Mouse (Mus musculus): ENCODE results near the gene H2al1i.
"Not testable (repeated sequence)": the region's sequence is repeated elsewhere in the genome, so short reads cannot be mapped to it uniquely, and the experiment has no call there.

The H2al1i gene

DNA sequence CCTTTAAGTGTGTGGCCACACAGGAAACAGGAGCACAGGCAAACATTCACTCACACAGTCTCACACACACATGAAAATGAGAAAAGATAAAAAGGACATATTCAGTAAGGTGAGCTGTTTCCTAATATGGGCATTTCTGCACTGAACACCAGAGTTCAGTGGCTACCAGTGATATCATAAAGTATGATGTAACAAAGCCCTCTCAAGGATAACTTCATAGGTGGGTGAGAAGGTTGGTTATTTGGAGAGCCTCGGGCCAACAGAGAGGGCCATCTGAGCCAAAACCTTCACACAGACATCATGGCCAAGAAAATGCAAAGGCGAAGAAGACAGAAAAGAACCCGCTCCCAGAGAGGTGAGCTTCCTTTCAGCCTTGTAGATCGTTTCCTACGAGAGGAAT lies at the start of gene H2al1i:
TSS of gene H2al1i (plus strand) at position 301 of the 400 bp plus-strand sequence.
- not testable (repeated sequence) for DNase-seq (ENCODE audit: low spot score in 2 of 2)

DNA sequence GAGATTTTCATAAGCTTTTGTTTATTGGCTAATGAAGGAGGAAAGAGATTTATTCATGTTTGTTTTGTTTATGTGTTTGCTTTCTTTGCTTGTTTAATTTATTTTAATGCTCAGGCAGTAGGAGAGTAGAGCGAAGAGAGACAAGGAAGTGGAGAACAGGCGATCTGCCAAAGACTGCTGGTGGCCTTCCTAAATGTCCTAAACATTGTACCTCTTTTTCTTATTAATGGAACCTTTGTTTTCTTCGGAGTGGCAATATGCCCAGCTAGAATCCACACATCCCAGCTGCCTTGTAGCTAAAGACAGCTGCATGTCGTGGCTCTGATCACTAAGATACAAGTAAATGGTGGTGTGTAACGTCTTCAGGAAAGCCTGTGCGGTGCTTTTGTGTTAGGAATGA lies 47.4 kb upstream of the H2al1i start:
- no peak for DNase-seq (ENCODE audit: low spot score in 2 of 2)

DNA sequence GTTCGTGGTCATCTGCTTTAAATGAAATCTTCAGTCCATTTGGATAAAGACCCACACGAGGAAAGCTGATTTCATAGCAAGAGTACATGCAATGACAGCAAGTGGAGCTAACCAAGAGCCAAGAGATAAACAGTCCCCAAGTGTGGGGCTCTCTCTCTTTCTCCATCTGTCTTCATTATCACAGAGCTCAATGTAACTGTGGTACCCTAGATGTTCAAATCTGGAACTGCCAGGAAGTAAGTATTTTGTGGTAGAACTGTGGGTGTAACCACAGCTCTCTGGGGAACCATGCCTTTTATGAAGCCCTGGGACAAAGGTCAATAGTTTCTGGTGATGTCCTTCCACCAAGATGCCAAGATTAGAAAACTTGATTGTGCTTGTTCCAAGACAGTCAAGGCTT lies 43.7 kb upstream of the H2al1i start:
- DNase-seq (ENCODE audit: low spot score in 2 of 2), result no peak

DNA sequence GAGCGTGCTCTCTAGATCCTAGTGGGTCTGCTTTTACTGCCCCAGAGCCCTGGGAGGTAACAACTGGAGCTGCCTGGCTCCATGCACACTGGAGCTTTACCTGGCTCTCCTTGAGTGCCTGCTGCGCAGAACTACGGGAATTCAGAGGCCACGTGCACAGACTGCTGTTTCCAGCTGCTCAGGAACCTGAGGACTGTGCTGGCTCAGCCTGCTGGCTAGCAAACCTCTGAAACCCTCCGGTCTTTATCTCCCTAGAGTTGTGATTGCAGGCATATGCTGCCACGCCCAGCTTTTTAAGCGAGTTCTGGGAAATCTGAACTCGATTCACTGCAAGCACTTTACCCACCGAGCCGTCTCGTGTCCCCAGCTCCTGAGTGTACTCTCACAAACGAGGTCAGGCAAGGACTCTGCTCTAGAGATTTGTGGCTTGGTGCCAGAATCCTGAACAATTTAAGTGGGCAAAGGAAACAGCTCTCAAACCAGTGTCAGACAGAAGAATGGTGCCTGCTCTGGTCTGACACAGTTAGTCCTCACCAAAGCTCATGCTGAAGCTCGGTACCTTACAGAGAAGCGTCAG lies 36.1 kb upstream of the H2al1i start:
- DNase-seq (ENCODE audit: low spot score in 2 of 2), result no peak

DNA sequence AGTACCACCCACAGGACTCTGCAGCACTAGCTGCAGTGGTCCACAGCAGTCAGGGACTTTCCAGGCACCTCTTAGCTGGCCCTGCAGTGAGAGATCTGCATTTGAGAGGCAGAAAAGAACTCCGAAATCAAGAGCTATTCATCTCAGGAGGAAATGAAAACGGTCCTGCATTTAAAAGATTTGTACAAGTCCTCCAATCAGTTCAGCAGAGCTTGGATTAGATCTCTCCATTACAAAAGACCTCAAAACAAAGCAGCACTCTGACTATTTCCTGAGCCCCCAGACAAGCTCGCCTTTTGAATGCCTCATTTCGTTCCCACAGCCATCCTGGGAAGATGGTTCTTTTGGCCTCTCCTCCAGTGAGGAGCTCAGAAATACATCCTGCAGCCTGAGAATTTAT lies 35.2 kb upstream of the H2al1i start:
- no peak for DNase-seq (ENCODE audit: low spot score in 2 of 2)

DNA sequence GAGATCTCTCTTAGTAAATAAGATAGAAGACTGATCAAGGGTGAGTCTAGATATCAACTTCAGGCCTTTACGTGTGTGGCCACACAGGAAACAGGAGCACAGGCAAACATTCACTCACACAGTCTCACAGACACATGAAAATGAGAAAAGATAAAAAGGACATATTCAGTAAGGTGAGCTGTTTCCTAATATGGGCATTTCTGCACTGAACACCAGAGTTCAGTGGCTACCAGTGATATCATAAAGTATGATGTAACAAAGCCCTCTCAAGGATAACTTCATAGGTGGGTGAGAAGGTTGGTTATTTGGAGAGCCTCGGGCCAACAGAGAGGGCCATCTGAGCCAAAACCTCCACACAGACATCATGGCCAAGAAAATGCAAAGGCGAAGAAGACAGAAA lies 25.5 kb upstream of the H2al1i start, which contains the start of gene H2al1a:
TSS of gene H2al1a (plus strand) at position 301 of the 400 bp plus-strand sequence.
- not testable (repeated sequence) for DNase-seq (ENCODE audit: low spot score in 2 of 2)

DNA sequence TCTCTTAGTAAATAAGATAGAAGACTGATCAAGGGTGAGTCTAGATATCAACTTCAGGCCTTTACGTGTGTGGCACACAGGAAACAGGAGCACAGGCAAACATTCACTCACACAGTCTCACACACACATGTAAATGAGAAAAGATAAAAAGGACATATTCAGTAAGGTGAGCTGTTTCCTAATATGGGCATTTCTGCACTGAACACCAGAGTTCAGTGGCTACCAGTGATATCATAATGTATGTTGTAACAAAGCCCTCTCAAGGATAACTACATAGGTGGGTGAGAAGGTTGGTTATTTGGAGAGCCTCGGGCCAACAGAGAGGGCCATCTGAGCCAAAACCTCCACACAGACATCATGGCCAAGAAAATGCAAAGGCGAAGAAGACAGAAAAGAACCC lies 22.3 kb upstream of the H2al1i start, which contains the start of gene H2al1b:
TSS of gene H2al1b (plus strand) at position 301 of the 400 bp plus-strand sequence.
- DNase-seq (ENCODE audit: low spot score in 2 of 2), result not testable (repeated sequence)

DNA sequence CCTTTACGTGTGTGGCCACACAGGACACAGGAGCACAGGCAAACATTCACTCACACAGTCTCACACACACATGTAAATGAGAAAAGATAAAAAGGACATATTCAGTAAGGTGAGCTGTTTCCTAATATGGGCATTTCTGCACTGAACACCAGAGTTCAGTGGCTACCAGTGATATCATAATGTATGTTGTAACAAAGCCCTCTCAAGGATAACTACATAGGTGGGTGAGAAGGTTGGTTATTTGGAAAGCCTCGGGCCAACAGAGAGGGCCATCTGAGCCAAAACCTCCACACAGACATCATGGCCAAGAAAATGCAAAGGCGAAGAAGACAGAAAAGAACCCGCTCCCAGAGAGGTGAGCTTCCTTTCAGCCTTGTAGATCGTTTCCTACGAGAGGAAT lies 19.1 kb upstream of the H2al1i start, which contains the start of gene H2al1c:
TSS of gene H2al1c (plus strand) at position 301 of the 400 bp plus-strand sequence.
- not testable (repeated sequence) for DNase-seq (ENCODE audit: low spot score in 2 of 2)

DNA sequence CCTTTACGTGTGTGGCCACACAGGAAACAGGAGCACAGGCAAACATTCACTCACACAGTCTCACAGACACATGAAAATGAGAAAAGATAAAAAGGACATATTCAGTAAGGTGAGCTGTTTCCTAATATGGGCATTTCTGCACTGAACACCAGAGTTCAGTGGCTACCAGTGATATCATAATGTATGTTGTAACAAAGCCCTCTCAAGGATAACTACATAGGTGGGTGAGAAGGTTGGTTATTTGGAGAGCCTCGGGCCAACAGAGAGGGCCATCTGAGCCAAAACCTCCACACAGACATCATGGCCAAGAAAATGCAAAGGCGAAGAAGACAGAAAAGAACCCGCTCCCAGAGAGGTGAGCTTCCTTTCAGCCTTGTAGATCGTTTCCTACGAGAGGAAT lies 15.9 kb upstream of the H2al1i start, which contains the start of gene H2al1d:
TSS of gene H2al1d (plus strand) at position 301 of the 400 bp plus-strand sequence.
- DNase-seq (ENCODE audit: low spot score in 2 of 2), result not testable (repeated sequence)

DNA sequence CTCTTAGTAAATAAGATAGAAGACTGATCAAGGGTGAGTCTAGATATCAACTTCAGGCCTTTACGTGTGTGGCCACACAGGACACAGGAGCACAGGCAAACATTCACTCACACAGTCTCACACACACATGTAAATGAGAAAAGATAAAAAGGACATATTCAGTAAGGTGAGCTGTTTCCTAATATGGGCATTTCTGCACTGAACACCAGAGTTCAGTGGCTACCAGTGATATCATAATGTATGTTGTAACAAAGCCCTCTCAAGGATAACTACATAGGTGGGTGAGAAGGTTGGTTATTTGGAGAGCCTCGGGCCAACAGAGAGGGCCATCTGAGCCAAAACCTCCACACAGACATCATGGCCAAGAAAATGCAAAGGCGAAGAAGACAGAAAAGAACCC lies 12.8 kb upstream of the H2al1i start, which contains the start of gene H2al1e:
TSS of gene H2al1e (plus strand) at position 301 of the 400 bp plus-strand sequence.
- not testable (repeated sequence) for DNase-seq (ENCODE audit: low spot score in 2 of 2)

DNA sequence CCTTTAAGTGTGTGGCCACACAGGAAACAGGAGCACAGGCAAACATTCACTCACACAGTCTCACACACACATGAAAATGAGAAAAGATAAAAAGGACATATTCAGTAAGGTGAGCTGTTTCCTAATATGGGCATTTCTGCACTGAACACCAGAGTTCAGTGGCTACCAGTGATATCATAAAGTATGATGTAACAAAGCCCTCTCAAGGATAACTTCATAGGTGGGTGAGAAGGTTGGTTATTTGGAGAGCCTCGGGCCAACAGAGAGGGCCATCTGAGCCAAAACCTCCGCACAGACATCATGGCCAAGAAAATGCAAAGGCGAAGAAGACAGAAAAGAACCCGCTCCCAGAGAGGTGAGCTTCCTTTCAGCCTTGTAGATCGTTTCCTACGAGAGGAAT lies 9.6 kb upstream of the H2al1i start, which contains the start of gene H2al1f:
TSS of gene H2al1f (plus strand) at position 301 of the 400 bp plus-strand sequence.
- not testable (repeated sequence) for DNase-seq (ENCODE audit: low spot score in 2 of 2)

DNA sequence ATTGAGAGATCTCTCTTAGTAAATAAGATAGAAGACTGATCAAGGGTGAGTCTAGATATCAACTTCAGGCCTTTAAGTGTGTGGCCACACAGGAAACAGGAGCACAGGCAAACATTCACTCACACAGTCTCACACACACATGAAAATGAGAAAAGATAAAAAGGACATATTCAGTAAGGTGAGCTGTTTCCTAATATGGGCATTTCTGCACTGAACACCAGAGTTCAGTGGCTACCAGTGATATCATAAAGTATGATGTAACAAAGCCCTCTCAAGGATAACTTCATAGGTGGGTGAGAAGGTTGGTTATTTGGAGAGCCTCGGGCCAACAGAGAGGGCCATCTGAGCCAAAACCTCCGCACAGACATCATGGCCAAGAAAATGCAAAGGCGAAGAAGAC lies 6.5 kb upstream of the H2al1i start, which contains the start of gene H2al1g:
TSS of gene H2al1g (plus strand) at position 301 of the 400 bp plus-strand sequence.
- not testable (repeated sequence) for DNase-seq (ENCODE audit: low spot score in 2 of 2)

DNA sequence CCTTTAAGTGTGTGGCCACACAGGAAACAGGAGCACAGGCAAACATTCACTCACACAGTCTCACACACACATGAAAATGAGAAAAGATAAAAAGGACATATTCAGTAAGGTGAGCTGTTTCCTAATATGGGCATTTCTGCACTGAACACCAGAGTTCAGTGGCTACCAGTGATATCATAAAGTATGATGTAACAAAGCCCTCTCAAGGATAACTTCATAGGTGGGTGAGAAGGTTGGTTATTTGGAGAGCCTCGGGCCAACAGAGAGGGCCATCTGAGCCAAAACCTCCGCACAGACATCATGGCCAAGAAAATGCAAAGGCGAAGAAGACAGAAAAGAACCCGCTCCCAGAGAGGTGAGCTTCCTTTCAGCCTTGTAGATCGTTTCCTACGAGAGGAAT lies 3.3 kb upstream of the H2al1i start, which contains the start of gene H2al1h:
TSS of gene H2al1h (plus strand) at position 301 of the 400 bp plus-strand sequence.
- not testable (repeated sequence) for DNase-seq (ENCODE audit: low spot score in 2 of 2)

DNA sequence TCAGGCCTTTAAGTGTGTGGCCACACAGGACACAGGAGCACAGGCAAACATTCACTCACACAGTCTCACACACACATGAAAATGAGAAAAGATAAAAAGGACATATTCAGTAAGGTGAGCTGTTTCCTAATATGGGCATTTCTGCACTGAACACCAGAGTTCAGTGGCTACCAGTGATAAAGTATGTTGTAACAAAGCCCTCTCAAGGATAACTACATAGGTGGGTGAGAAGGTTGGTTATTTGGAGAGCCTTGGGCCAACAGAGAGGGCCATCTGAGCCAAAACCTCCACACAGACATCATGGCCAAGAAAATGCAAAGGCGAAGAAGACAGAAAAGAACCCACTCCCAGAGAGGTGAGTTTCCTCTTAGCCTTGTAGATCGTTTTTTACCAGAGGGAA lies 3.1 kb downstream of the H2al1i start, which contains the start of gene H2al1j:
TSS of gene H2al1j (plus strand) at position 301 of the 400 bp plus-strand sequence.
- DNase-seq (ENCODE audit: low spot score in 2 of 2), result not testable (repeated sequence)

DNA sequence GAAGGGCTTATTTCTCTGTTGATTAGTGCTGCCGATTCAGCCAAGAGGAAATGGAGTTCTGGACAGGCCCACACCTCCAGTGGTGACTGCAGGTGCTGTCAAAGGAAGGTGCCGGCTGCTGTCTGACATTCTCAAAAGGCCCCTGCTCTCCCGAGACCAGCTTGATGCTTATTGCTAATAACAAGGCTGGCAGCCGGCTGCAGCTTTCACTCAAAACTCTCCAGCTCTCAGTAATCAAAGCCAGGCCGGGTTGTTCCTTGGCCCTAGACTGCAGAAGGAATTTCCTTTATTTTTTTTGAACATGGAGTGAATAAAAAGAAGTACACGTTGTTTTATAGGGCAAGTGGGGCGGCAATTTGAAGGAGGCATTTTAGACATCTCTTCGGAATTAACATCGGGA lies 21.3 kb downstream of the H2al1i start:
- DNase-seq (ENCODE audit: low spot score in 2 of 2), result no peak

DNA sequence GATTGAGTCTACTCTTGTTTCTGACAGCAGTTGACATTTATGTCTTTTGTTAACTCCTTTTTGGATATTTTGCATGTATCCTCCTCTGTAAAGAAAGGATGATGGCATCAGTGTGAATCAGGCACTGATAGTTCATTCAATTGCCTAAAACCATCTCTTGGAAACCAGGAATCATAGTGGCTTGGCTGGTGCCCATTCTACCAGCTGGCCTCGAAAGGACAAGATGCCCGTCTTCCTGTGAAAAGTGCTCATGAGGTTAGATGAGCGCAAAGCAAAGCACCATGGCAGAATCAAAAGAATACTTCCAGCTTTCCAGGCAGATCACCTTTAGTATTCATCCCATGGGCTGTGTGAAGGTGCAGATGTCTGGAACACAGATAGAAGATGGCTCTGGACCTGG lies 22.3 kb downstream of the H2al1i start:
- no peak for DNase-seq (ENCODE audit: low spot score in 2 of 2)

DNA sequence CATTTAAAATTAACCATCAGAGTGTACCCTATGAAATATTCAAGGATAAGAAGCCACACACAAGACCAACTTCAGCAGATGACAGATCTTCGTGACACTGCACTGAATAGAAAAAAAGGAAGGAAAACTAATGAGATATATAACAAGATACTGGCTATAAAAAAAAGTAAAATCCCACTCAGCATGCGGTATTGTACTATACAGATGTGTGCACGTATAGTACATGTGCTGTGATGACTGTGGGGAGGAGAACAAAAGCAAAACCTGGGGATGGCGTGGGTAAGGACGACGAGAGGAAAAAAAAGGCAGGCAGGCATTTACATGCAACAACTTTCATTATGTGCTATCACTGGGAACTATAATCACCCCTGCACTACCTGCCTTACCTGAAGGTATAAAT lies 36.4 kb downstream of the H2al1i start:
- DNase-seq (ENCODE audit: low spot score in 2 of 2), result no peak

DNA sequence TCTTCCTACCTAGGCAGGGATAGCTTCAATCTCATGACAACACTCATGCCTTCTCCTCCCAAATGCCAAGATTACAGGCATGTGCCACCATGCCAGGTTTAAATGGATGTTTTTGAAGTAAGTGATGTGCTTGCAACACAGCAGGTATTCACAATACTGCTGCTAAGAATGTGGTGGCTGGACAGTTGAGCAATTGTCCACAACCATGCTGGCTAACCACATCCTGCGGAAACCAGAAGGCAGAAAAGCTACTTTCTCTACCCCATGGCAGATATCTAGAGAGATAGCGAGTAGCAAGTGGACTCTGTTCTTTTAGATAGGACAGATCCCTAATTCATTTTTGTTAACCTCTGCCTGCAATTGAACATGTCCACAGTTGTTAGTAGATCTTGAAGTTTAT lies 36.8 kb downstream of the H2al1i start:
- DNase-seq (ENCODE audit: low spot score in 2 of 2), result no peak

DNA sequence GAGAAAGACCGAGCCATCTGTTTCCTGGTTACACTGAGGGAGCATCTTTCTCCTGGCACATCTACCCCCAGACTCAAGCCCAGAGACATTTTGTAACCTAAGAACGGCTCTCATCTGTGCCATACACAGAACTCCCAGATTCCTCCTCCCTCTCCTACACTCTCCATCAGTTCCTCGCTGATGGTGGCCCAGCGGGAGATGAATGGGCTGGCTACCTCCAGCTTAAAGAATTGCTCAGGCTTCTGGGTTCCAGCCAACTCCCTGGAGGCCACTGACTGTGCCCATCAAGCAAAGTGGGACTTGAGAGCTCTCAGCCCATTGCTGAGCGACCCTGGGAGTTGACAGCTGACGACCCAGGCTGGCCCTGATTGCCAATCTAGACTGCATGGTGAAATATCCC lies 39.4 kb downstream of the H2al1i start:
- no peak for DNase-seq (ENCODE audit: low spot score in 2 of 2)

DNA sequence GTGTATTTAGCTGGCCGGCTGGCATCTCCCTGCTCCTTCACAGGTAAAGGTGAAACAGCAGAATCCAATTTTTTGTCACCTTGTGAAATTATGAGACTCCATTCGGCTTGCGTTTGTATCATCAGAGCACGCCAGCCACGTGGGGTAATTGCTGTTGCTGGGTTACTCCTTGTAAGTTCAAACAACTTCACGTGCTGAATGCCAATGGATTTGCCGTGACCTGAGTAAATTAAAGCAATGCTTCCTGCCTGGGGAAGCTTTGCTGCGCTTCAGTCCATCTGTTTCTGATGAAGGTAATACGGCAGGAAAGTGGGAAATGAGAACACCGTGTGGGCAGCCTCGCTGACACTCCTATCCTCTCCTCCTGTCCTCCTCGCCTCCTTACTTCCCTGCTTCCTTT lies 40.7 kb downstream of the H2al1i start:
- no peak for DNase-seq (ENCODE audit: low spot score in 2 of 2)
